Mouse (Mus musculus) MEL (cell line): ENCODE results near the gene Abcc8.

Experiments
- CTCF ChIP-seq, 3 experiments: IDR thresholded peaks in 2 of 3; conservative IDR thresholded peaks in 1 of 3; 2 replicates each; pipeline ENCODE4 v1.5.1; 2011 to 2012; ENCODE audit warnings: low read length in 3 of 3, low read depth in 2 of 3, mild to moderate bottlenecking in 2 of 3, improper control_type of control experiment in 1 of 3, inconsistent platforms in 1 of 3, mixed read lengths in 1 of 3, moderate library complexity in 1 of 3; ENCODE audit not compliant: control insufficient read depth in 1 of 3, insufficient read depth in 1 of 3, poor library complexity in 1 of 3, severe bottlenecking in 1 of 3
- EP300 ChIP-seq, 2 experiments: IDR thresholded peaks; 2 replicates each; pipeline ENCODE4 v1.6.1; 2011; ENCODE audit warnings: improper control_type of control experiment in 2 of 2, low read length in 2 of 2, low read depth in 1 of 2, mild to moderate bottlenecking in 1 of 2
- GATA1 ChIP-seq: IDR thresholded peaks from 2 replicates; pipeline ENCODE4 v1.6.1; 2011; ENCODE audit warnings: low read depth, low read length, improper control_type of control experiment
- MAX ChIP-seq: IDR thresholded peaks from 2 replicates; pipeline ENCODE4 v1.6.1; 2011; ENCODE audit warnings: low read length, improper control_type of control experiment
- POLR2A ChIP-seq, 2 experiments: IDR thresholded peaks; 2 replicates each; pipeline ENCODE4 v1.6.1; 2011 to 2012; ENCODE audit warnings: low read length in 2 of 2, mild to moderate bottlenecking in 2 of 2, control low read depth in 1 of 2, improper control_type of control experiment in 1 of 2, low read depth in 1 of 2, moderate library complexity in 1 of 2; ENCODE audit not compliant: control insufficient read depth in 1 of 2, insufficient read depth in 1 of 2, poor library complexity in 1 of 2
- RAD21 ChIP-seq: IDR thresholded peaks from 2 replicates; pipeline ENCODE4 v1.6.1; 2011; ENCODE audit warnings: mild to moderate bottlenecking, low read depth, low read length, improper control_type of control experiment
- SIN3A ChIP-seq: IDR thresholded peaks from 2 replicates; pipeline ENCODE4 v1.6.1; 2012; ENCODE audit warnings: low read length, improper control_type of control experiment, inconsistent platforms
- TAL1 ChIP-seq: IDR thresholded peaks from 2 replicates; pipeline ENCODE4 v1.6.1; 2012; ENCODE audit warnings: mild to moderate bottlenecking, inconsistent platforms, low read length, moderate library complexity, mixed read lengths
- USF2 ChIP-seq, 2 experiments: IDR thresholded peaks; 2 replicates each; pipeline ENCODE4 v1.6.1; 2011 to 2012; ENCODE audit warnings: improper control_type of control experiment in 2 of 2, low read length in 2 of 2, borderline replicate concordance in 1 of 2, inconsistent platforms in 1 of 2, low read depth in 1 of 2, mild to moderate bottlenecking in 1 of 2; ENCODE audit not compliant: insufficient read depth in 1 of 2

- TF ChIP-seq GATA1, result no peak
- no peak for TF ChIP-seq RAD21
- TF ChIP-seq CTCF (IDR thresholded peaks at IDR 0.05 in 2 of 3, conservative IDR thresholded peaks at IDR 0.05 in 1 of 3; ENCODE audit: control insufficient read depth in 1 of 3, insufficient read depth in 1 of 3, low read depth in 2 of 3, low read length in 3 of 3, poor library complexity in 1 of 3, severe bottlenecking in 1 of 3), result no peak
- TF ChIP-seq POLR2A (IDR thresholded peaks at IDR 0.05; ENCODE audit: control insufficient read depth in 1 of 2, insufficient read depth in 1 of 2, low read depth in 1 of 2, low read length in 2 of 2, poor library complexity in 1 of 2), result no peak
- TF ChIP-seq EP300 (IDR thresholded peaks at IDR 0.05; ENCODE audit: low read depth in 1 of 2, low read length in 2 of 2), result no peak
- no peak for TF ChIP-seq TAL1
- no peak for TF ChIP-seq SIN3A
- TF ChIP-seq MAX, result no peak
- TF ChIP-seq USF2 (IDR thresholded peaks at IDR 0.05; ENCODE audit: borderline replicate concordance in 1 of 2, insufficient read depth in 1 of 2, low read depth in 1 of 2, low read length in 2 of 2), result no peak
These were observed 18.2 kb downstream of the Abcc8 start for GRCm38 (mm10) chr7:46161615-46162014.
